Mouse (Mus musculus) liver, embryonic 13.5 days (tissue): Measurements from ENCODE around the gene Polr3gl. TPM values are rescaled to one million over a fixed set of nuclear protein-coding genes. Genes with fewer than 3 reads are reported as not detected.

ENCODE experiments used
- ATAC-seq: fragments of 200-750 bp; cut with Nextera tagmentation; 2 replicates; pipeline ENCODE4 v1.8.0; 2017; ENCODE audit warnings: low read depth, mild to moderate bottlenecking, moderate number of reproducible peaks, moderate library complexity
- DNase-seq: peaks from one replicate; pipeline ENCODE4 v3.0.0; 2022
- H3K27ac ChIP-seq: fragments of 300-500 bp; sonication (generic); 2 replicates; pipeline ENCODE4 v1.5.1; 2015; ENCODE audit warnings: moderate library complexity, mild to moderate bottlenecking, inconsistent platforms
- H3K27me3 ChIP-seq: fragments of 300-500 bp; sonication (generic); 2 replicates; pipeline ENCODE4 v1.6.1; 2015; ENCODE audit warnings: mild to moderate bottlenecking, inconsistent platforms
- H3K36me3 ChIP-seq: fragments of 300-500 bp; sonication (generic); 2 replicates; pipeline ENCODE4 v1.6.1; 2015; ENCODE audit warnings: mild to moderate bottlenecking, inconsistent platforms
- H3K4me1 ChIP-seq: fragments of 300-500 bp; sonication (generic); replicated peaks from 2 replicates; pipeline ENCODE4 v1.6.1; 2015; ENCODE audit warnings: inconsistent platforms
- H3K4me2 ChIP-seq: fragments of 300-500 bp; sonication (generic); 2 replicates; pipeline ENCODE4 v1.6.1; 2015; ENCODE audit warnings: inconsistent platforms, mild to moderate bottlenecking, moderate library complexity
- H3K4me3 ChIP-seq: fragments of 300-500 bp; sonication (generic); replicated peaks from 2 replicates; pipeline ENCODE4 v1.5.1; 2015; ENCODE audit warnings: mild to moderate bottlenecking, inconsistent platforms
- H3K9ac ChIP-seq: fragments of 300-500 bp; sonication (generic); 2 replicates; pipeline ENCODE4 v1.6.1; 2015; ENCODE audit warnings: mild to moderate bottlenecking, inconsistent platforms
- H3K9me3 ChIP-seq: fragments of 300-500 bp; sonication (generic); replicated peaks from 2 replicates; pipeline ENCODE4 v1.6.1; 2016; ENCODE audit warnings: inconsistent platforms
- WGBS: fragments of 180-500 bp; shearing (Covaris S2); methylation state at CpG from one replicate; pipeline ENCODE4 v1.1.7; 2015; ENCODE audit not compliant: insufficient replicate concordance; 5-methylcytosine and 5-hydroxymethylcytosine counted together
- polyA plus RNA-seq: library from polyadenylated mRNA; unstranded; fragments of >200 nt; fragmentation: Nextera tagmentation; extraction: Ambion mirVana; gene quantifications from 2 replicates; pipeline ENCODE4 v1.2.1, GENCODE M21; 2015

The Polr3gl gene
- polyA plus RNA-seq, 1 experiment from 2014 or later = 13.0 TPM

DNA sequence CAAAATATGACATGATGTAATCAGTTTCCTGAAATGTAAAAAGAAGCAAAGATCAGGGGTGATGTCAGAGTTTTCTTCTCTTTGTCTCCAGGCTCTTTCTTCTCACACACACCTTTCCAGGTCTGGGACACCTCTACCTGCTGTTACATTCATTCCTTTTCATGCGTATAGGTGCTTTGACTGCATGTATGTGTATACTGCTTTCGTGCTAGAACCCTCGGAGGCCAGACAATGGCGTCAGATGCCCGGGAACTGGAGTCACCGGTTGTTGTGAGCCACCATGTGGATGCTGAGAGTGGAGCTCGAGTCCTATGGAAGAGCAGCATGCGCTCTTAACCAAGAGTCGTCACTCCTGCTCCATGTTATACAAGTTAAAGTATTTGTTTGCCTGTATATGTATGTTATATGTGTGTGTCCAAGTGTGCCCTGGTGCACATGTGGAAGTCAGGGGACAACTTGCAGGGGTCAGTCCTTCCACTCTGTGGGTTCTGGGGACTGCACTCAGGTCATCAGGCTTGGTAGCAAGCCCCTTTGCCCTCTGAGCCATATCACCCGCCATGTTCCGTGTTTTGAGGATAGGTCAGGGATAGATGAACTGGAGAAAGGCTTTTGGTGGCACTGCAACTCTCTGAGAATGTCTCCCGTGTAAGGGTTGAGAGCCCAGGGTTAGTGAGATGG lies 15.3 kb downstream of the Polr3gl start:
- ATAC-seq (no peak), DNase-seq (no peak)
- H3K9me3 ChIP-seq = no peaks in the 10 kb centered on the region
- H3K27ac ChIP-seq = peak overlapping the region; percentile 15; the same call in 1 of the 2 replicates
- H3K9ac ChIP-seq = no peak overlapping the region
- WGBS = 78% methylated on average over 12 of the region's 12 CpGs
- no peaks in the 10 kb centered on the region for H3K27me3 ChIP-seq
- H3K4me2 ChIP-seq = no peak overlapping the region
- H3K4me3 ChIP-seq = no peak overlapping the region
- no peaks in the 10 kb centered on the region for H3K36me3 ChIP-seq
- H3K4me1 ChIP-seq = peaks cover 60% of the 10 kb centered on the region

- DNase-seq (no peak), ATAC-seq (no peak)
- H3K4me3 ChIP-seq = no peak overlapping the region
- H3K4me1 ChIP-seq = peaks cover 67% of the 10 kb centered on the region
- H3K36me3 ChIP-seq = no peaks in the 10 kb centered on the region
- 59% methylated on average over 4 of the region's 4 CpGs for WGBS
- peak overlapping the region; percentile 72 for H3K27ac ChIP-seq
- no peak overlapping the region for H3K4me2 ChIP-seq
- no peaks in the 10 kb centered on the region for H3K9me3 ChIP-seq
- H3K27me3 ChIP-seq = no peaks in the 10 kb centered on the region
- no peak overlapping the region for H3K9ac ChIP-seq
These were observed 16.4 kb downstream of the Polr3gl start for GRCm38 (mm10) chr3:96577566-96577965.

GRCm38 (mm10) chr3:96576690-96577541 lies 17.1 kb downstream of the Polr3gl start, which contains the start of gene Gm16253:
TSS of gene Gm16253 (plus strand) at chr3:96576984.
- peak within 1 kb of the TSS; percentile 59 for H3K9ac ChIP-seq
- no peaks in the 10 kb centered on the region for H3K9me3 ChIP-seq
- peak within 1 kb of the TSS; percentile 45 for H3K4me3 ChIP-seq
- peaks cover 67% of the 10 kb centered on the region for H3K4me1 ChIP-seq
- H3K36me3 ChIP-seq = no peaks in the 10 kb centered on the region
- 18% methylated on average over 17 of the region's 17 CpGs for WGBS
- peak within 1 kb of the TSS; percentile 71 for H3K4me2 ChIP-seq
- H3K27me3 ChIP-seq = no peaks in the 10 kb centered on the region
- ATAC-seq = peak; percentile 85
- peak; percentile 76 for DNase-seq
- peak within 1 kb of the TSS; percentile 72 for H3K27ac ChIP-seq

DNA sequence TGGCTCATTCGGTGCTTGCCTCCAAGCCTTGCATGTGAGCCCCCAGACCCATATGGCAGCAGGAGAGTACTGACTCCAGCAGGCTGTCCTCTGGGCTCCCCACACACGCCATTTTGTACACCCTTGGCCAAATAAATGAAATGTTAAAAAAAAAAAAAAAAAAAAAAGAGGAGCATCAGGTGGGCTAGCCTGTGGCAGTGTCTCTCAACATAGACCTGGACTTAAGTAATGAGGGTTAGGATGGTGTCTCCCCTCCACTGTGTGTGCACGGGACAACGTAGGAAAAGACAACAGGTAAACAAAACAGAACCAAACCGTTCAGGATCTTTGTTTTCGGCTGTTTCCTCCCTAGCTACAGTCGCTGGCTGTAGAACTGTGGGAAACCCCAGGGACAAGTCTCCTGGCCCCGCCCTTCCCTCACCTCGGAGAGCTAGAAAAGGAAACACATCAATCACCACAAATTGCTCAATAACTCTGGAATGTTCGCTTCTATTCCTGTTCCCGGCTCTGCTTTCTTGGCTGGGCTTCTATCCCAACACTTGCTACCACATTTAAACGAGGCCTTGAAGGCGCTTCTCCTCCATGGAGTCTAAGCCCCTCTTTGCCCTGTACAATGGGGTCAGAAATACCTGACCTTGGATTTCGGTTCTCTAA lies 17.8 kb downstream of the Polr3gl start:
- H3K36me3 ChIP-seq = no peaks in the 10 kb centered on the region
- H3K4me2 ChIP-seq = peak overlapping the region; percentile 71
- peak overlapping the region; percentile 53 for H3K27ac ChIP-seq
- WGBS = 23% methylated on average over 14 of the region's 14 CpGs
- no peaks in the 10 kb centered on the region for H3K27me3 ChIP-seq
- H3K9me3 ChIP-seq = no peaks in the 10 kb centered on the region
- H3K9ac ChIP-seq = peak overlapping the region; percentile 59
- peak overlapping the region; percentile 45 for H3K4me3 ChIP-seq
- no peak for DNase-seq
- peaks cover 72% of the 10 kb centered on the region for H3K4me1 ChIP-seq
- ATAC-seq = no peak

GRCm38 (mm10) chr3:96575272-96575984 lies 18.6 kb downstream of the Polr3gl start:
- ATAC-seq (no peak), DNase-seq (no peak)
- 0 out of 2 replicates have a peak overlapping the region, but pooled peaks have one; percentile 45 for H3K4me3 ChIP-seq
- H3K4me2 ChIP-seq = peak overlapping the region; percentile 71
- no peaks in the 10 kb centered on the region for H3K9me3 ChIP-seq
- no peaks in the 10 kb centered on the region for H3K27me3 ChIP-seq
- WGBS = 84% methylated on average over 8 of the region's 8 CpGs
- 0 out of 2 replicates have a peak overlapping the region, but pooled peaks have one; percentile 53 for H3K27ac ChIP-seq
- H3K36me3 ChIP-seq = no peaks in the 10 kb centered on the region
- H3K9ac ChIP-seq = no peak overlapping the region
- H3K4me1 ChIP-seq = peaks cover 68% of the 10 kb centered on the region

GRCm38 (mm10) chr3:96573611-96574511 lies 20.1 kb downstream of the Polr3gl start:
- WGBS = 57% methylated on average over 19 of the region's 19 CpGs
- ATAC-seq (no peak), DNase-seq (no peak)
- H3K4me3 ChIP-seq = no peak overlapping the region
- H3K36me3 ChIP-seq = no peaks in the 10 kb centered on the region
- no peak overlapping the region for H3K4me2 ChIP-seq
- H3K4me1 ChIP-seq = peaks cover 57% of the 10 kb centered on the region
- H3K27me3 ChIP-seq = no peaks in the 10 kb centered on the region
- no peak overlapping the region for H3K27ac ChIP-seq
- no peak overlapping the region for H3K9ac ChIP-seq
- no peaks in the 10 kb centered on the region for H3K9me3 ChIP-seq

GRCm38 (mm10) chr3:96571896-96572698 lies 21.9 kb downstream of the Polr3gl start:
- DNase-seq = no peak
- no peaks in the 10 kb centered on the region for H3K27me3 ChIP-seq
- H3K9ac ChIP-seq = no peak overlapping the region

GRCm38 (mm10) chr3:96571336-96571735 lies 22.6 kb downstream of the Polr3gl start:
- Histone ChIP-seq H3K9ac (no peak overlapping the region), H3K36me3 (no peaks in the 10 kb centered on the region), H3K4me2 (no peak overlapping the region), H3K4me1 (peaks cover 49% of the 10 kb centered on the region), H3K4me3 (no peak overlapping the region), H3K27me3 (no peaks in the 10 kb centered on the region), H3K27ac (peak overlapping the region; percentile 55; the same call in 1 of the 2 replicates), H3K9me3 (no peaks in the 10 kb centered on the region)
- no peak for DNase-seq
- WGBS = 59% methylated on average over 2 of the region's 2 CpGs
- ATAC-seq = no peak

More at GRCm38 (mm10) chr3:96571896-96572698, 21.9 kb downstream of the Polr3gl start:
- 52% methylated on average over 16 of the region's 16 CpGs for WGBS
- Histone ChIP-seq H3K9me3 (no peaks in the 10 kb centered on the region), H3K36me3 (no peaks in the 10 kb centered on the region), H3K27ac (peak overlapping the region; percentile 55; the same call in 1 of the 2 replicates), H3K4me2 (no peak overlapping the region), H3K4me3 (no peak overlapping the region), H3K4me1 (peaks cover 52% of the 10 kb centered on the region)
- no peak for ATAC-seq

- H3K27ac ChIP-seq = peak overlapping the region; percentile 41; the same call in 1 of the 2 replicates
- no peaks in the 10 kb centered on the region for H3K27me3 ChIP-seq
- no peak overlapping the region for H3K4me3 ChIP-seq
- H3K9ac ChIP-seq = no peak overlapping the region
- WGBS = 47% methylated on average over 7 of the region's 7 CpGs
- no peak overlapping the region for H3K4me2 ChIP-seq
- DNase-seq (no peak), ATAC-seq (no peak)
- H3K9me3 ChIP-seq = no peaks in the 10 kb centered on the region
- peaks cover 48% of the 10 kb centered on the region for H3K4me1 ChIP-seq
- no peaks in the 10 kb centered on the region for H3K36me3 ChIP-seq
These were observed 23.3 kb downstream of the Polr3gl start for GRCm38 (mm10) chr3:96570643-96571042.
